Mouse (Mus musculus) bone marrow, adult 2 months (tissue): ENCODE results near the gene Wdr73.

ENCODE experiments used
- CTCF ChIP-seq: fragments of 200-500 bp; IDR thresholded peaks from 2 replicates; pipeline ENCODE4 v1.5.1; 2011; ENCODE audit warnings: low read length, control low read depth; ENCODE audit not compliant: control insufficient read depth, insufficient read depth
- POLR2A ChIP-seq: fragments of 200-500 bp; IDR thresholded peaks from 2 replicates; pipeline ENCODE4 v1.6.1; 2011; ENCODE audit warnings: low read depth, mild to moderate bottlenecking, control low read depth, low read length, borderline replicate concordance; ENCODE audit not compliant: control insufficient read depth

DNA sequence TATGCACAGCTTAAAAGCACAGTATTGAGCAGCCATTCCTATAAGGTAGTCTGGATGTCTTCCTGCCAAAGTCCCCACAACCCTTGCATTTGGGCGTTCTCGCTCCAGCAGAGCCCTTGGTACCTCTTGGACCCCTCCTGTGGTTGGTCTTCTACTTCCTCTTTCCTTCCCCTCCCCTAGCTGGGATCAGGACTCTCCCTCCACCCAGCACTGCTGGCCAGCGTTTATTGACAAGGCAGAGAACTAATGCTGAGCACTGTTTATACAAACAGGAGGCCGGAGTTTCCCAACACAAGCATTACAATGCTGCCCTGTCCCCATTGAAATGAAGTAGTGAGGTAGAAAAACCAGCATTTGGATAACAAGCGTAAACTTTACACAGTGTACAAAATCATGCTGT, 28.0 kb downstream of the Wdr73 start:
- TF ChIP-seq CTCF (no peak), POLR2A (no peak)
